Comparison of ENCODE assay signal across 14 mouse cellular contexts in genomic region chr17:29383923-29384322, GRCm38 (mm10).
"Had no signal": no experiment of that assay in that cellular context is flagged by ENCODE, and none has a peak within 500 bp of the region (broad histone marks: within the 10 kb centered on the region; RNA-seq: fewer than 3 reads in every experiment).

No protein-coding gene starts in this region.

- H3K36me3 ChIP-seq: kidney, embryonic 15.5 days; limb, embryonic 13.5 days; midbrain, embryonic 13.5 days; neural tube, embryonic 15.5 days; stomach, embryonic 15.5 days had no signal

- H3K4me1 ChIP-seq: midbrain, embryonic 13.5 days; neural tube, embryonic 15.5 days; stomach, embryonic 15.5 days had no signal

- DNase-seq: kidney, adult 2 months; kidney, postnatal 14 days; left cerebral cortex, postnatal 4 days; lung, adult 18-20 months; retina, postnatal 1 day; right cerebral cortex, postnatal 14 days; thymus, adult 2 months; thymus, postnatal 25 days had no signal

- H3K27ac ChIP-seq: kidney, embryonic 15.5 days; limb, embryonic 13.5 days; midbrain, embryonic 13.5 days; neural tube, embryonic 15.5 days; stomach, embryonic 15.5 days had no signal

- H3K4me3 ChIP-seq: kidney, embryonic 15.5 days; limb, embryonic 13.5 days; midbrain, embryonic 13.5 days; myocyte; neural tube, embryonic 15.5 days; stomach, embryonic 15.5 days had no signal

- H3K9ac ChIP-seq: kidney, embryonic 15.5 days; limb, embryonic 13.5 days; midbrain, embryonic 13.5 days; neural tube, embryonic 15.5 days; stomach, embryonic 15.5 days had no signal

- H3K4me2 ChIP-seq: kidney, embryonic 15.5 days; limb, embryonic 13.5 days; midbrain, embryonic 13.5 days; neural tube, embryonic 15.5 days; stomach, embryonic 15.5 days had no signal

- H3K27me3 ChIP-seq: kidney, embryonic 15.5 days; limb, embryonic 13.5 days; neural tube, embryonic 15.5 days; stomach, embryonic 15.5 days had no signal

- ATAC-seq: midbrain, embryonic 13.5 days had no signal

- H3K9me3 ChIP-seq: kidney, embryonic 15.5 days; limb, embryonic 13.5 days; midbrain, embryonic 13.5 days; neural tube, embryonic 15.5 days; stomach, embryonic 15.5 days had no signal
